Mouse (Mus musculus) CH12.LX (cell line): ENCODE measurements around the gene Atxn7. TPM values are rescaled to one million over a fixed set of nuclear protein-coding genes. Genes with fewer than 3 reads are reported as not detected.

Experiments used
- DNase-seq: peaks from one replicate; pipeline ENCODE4 v3.0.0-alpha.2; 2013; ENCODE audit errors: extremely low read depth
- H3K27ac ChIP-seq: 2 replicates; pipeline ENCODE4 v1.5.1; 2012; ENCODE audit warnings: low read depth, mild to moderate bottlenecking, control low read depth, moderate library complexity; ENCODE audit not compliant: insufficient read depth
- H3K27me3 ChIP-seq: replicated peaks from 2 replicates; pipeline ENCODE3; 2012; ENCODE audit warnings: inconsistent platforms
- H3K36me3 ChIP-seq, 2 experiments: replicated peaks in 1 of 2; 2 replicates each; pipeline versions ENCODE3 to v1.6.1; 2012; ENCODE audit warnings: inconsistent platforms in 1 of 2, low read length in 1 of 2, mild to moderate bottlenecking in 1 of 2, mixed read lengths in 1 of 2, moderate library complexity in 1 of 2; ENCODE audit not compliant: control insufficient read depth in 1 of 2, insufficient read depth in 1 of 2
- H3K4me1 ChIP-seq, 2 experiments: 2 replicates each; pipeline ENCODE4 v1.6.1; 2012; ENCODE audit warnings: inconsistent platforms in 1 of 2, moderate library complexity in 1 of 2; ENCODE audit not compliant: insufficient read depth in 2 of 2, control insufficient read depth in 1 of 2
- H3K4me2 ChIP-seq: 2 replicates; pipeline ENCODE4 v1.6.1; 2012; ENCODE audit warnings: low read depth, mild to moderate bottlenecking, control low read depth; ENCODE audit not compliant: poor library complexity, insufficient read depth, severe bottlenecking
- H3K4me3 ChIP-seq, 3 experiments: fragments of 150-350 bp in 1 of 3; sonication (generic) in 1 of 3; replicated peaks in 1 of 3; 2 replicates each; pipeline versions ENCODE3 to v1.5.1; 2011 to 2012; ENCODE audit warnings: low read depth in 2 of 3, low read length in 2 of 3, mild to moderate bottlenecking in 2 of 3, moderate library complexity in 2 of 3, control low read depth in 1 of 3, improper control_type of control experiment in 1 of 3, inconsistent platforms in 1 of 3, mixed read lengths in 1 of 3; ENCODE audit not compliant: poor library complexity in 1 of 3
- H3K79me2 ChIP-seq: replicated peaks from 2 replicates; pipeline ENCODE4 v1.6.1; 2012; ENCODE audit warnings: mild to moderate bottlenecking, moderate library complexity; ENCODE audit not compliant: control insufficient read depth, poor library complexity, insufficient read depth, severe bottlenecking; ENCODE audit errors: extremely low read depth
- H3K9ac ChIP-seq: 2 replicates; pipeline ENCODE4 v1.6.1; 2012; ENCODE audit warnings: low read depth, mild to moderate bottlenecking, control low read depth, moderate library complexity; ENCODE audit not compliant: insufficient read depth
- H3K9me3 ChIP-seq: replicated peaks from 2 replicates; pipeline ENCODE3; 2012; ENCODE audit warnings: low read length, inconsistent platforms, mixed read lengths
- BHLHE40 ChIP-seq: IDR thresholded peaks from 2 replicates; pipeline ENCODE4 v1.6.1; 2011; ENCODE audit warnings: mild to moderate bottlenecking, low read depth, low read length, improper control_type of control experiment
- CHD1 ChIP-seq: IDR thresholded peaks from 2 replicates; pipeline ENCODE4 v1.6.1; 2012; ENCODE audit warnings: low read depth, low read length, improper control_type of control experiment, inconsistent platforms
- CHD2 ChIP-seq: IDR thresholded peaks from 2 replicates; pipeline ENCODE4 v1.6.1; 2011; ENCODE audit warnings: low read length, improper control_type of control experiment
- CTCF ChIP-seq, 2 experiments: IDR thresholded peaks in 1 of 2; conservative IDR thresholded peaks in 1 of 2; 2 replicates each; pipeline ENCODE4 v1.5.1; 2011 to 2012; ENCODE audit warnings: low read depth in 2 of 2, low read length in 2 of 2, improper control_type of control experiment in 1 of 2, inconsistent platforms in 1 of 2, mild to moderate bottlenecking in 1 of 2, moderate library complexity in 1 of 2
- E2F4 ChIP-seq: IDR thresholded peaks from 2 replicates; pipeline ENCODE4 v1.6.1; 2011; ENCODE audit warnings: low read depth, low read length, improper control_type of control experiment; ENCODE audit not compliant: insufficient replicate concordance
- ELF1 ChIP-seq: IDR thresholded peaks from 2 replicates; pipeline ENCODE4 v1.6.1; 2014; ENCODE audit warnings: low read depth, mild to moderate bottlenecking, inconsistent platforms, low read length, improper control_type of control experiment
- EP300 ChIP-seq: IDR thresholded peaks from 2 replicates; pipeline ENCODE4 v1.6.1; 2011; ENCODE audit warnings: low read length, improper control_type of control experiment
- ETS1 ChIP-seq: conservative IDR thresholded peaks from 2 replicates; pipeline ENCODE4 v1.6.1; 2012; ENCODE audit warnings: low read depth, mild to moderate bottlenecking, inconsistent platforms, low read length, improper control_type of control experiment, moderate library complexity
- GABPA ChIP-seq: IDR thresholded peaks from 2 replicates; pipeline ENCODE4 v1.6.1; 2012; ENCODE audit warnings: low read depth, low read length, improper control_type of control experiment, inconsistent platforms; ENCODE audit not compliant: insufficient replicate concordance
- HCFC1 ChIP-seq: IDR thresholded peaks from 2 replicates; pipeline ENCODE4 v1.6.1; 2012; ENCODE audit warnings: low read depth, mild to moderate bottlenecking, inconsistent platforms, low read length, improper control_type of control experiment
- IRF4 ChIP-seq: IDR thresholded peaks from 2 replicates; pipeline ENCODE4 v1.6.1; 2014; ENCODE audit warnings: low read depth, mild to moderate bottlenecking, inconsistent platforms, low read length, improper control_type of control experiment
- JUN ChIP-seq: IDR thresholded peaks from 2 replicates; pipeline ENCODE4 v1.6.1; 2011; ENCODE audit warnings: low read depth, mild to moderate bottlenecking, low read length, improper control_type of control experiment, moderate library complexity; ENCODE audit not compliant: insufficient read depth
- JUND ChIP-seq: conservative IDR thresholded peaks from 2 replicates; pipeline ENCODE4 v1.6.1; 2011; ENCODE audit warnings: low read depth, low read length, improper control_type of control experiment
- KAT2A ChIP-seq: IDR thresholded peaks from 2 replicates; pipeline ENCODE4 v1.6.1; 2012; ENCODE audit warnings: low read length, improper control_type of control experiment, inconsistent platforms; ENCODE audit not compliant: insufficient replicate concordance
- MAFK ChIP-seq: IDR thresholded peaks from 2 replicates; pipeline ENCODE4 v1.6.1; 2011; ENCODE audit warnings: low read length, improper control_type of control experiment; ENCODE audit not compliant: insufficient replicate concordance
- MAX ChIP-seq: IDR thresholded peaks from 2 replicates; pipeline ENCODE4 v1.6.1; 2011; ENCODE audit warnings: low read length, improper control_type of control experiment
- MAZ ChIP-seq: IDR thresholded peaks from 2 replicates; pipeline ENCODE4 v1.6.1; 2012; ENCODE audit warnings: low read depth, mild to moderate bottlenecking, inconsistent platforms, low read length, improper control_type of control experiment, moderate library complexity
- MEF2A ChIP-seq: IDR thresholded peaks from 2 replicates; pipeline ENCODE4 v1.6.1; 2014; ENCODE audit warnings: low read depth, mild to moderate bottlenecking, inconsistent platforms, low read length, improper control_type of control experiment, borderline replicate concordance
- MXI1 ChIP-seq: IDR thresholded peaks from 2 replicates; pipeline ENCODE4 v1.6.1; 2011; ENCODE audit warnings: mild to moderate bottlenecking, low read depth, low read length, improper control_type of control experiment
- MYC ChIP-seq: IDR thresholded peaks from 2 replicates; pipeline ENCODE4 v1.6.1; 2011; ENCODE audit warnings: low read depth, mild to moderate bottlenecking, improper control_type of control experiment, low read length
- NELFE ChIP-seq: IDR thresholded peaks from 2 replicates; pipeline ENCODE4 v1.6.1; 2011; ENCODE audit warnings: low read depth, low read length, improper control_type of control experiment
- NRF1 ChIP-seq: IDR thresholded peaks from 2 replicates; pipeline ENCODE4 v1.6.1; 2014; ENCODE audit warnings: low read depth, mild to moderate bottlenecking, inconsistent platforms, low read length, improper control_type of control experiment, moderate library complexity
- PAX5 ChIP-seq: IDR thresholded peaks from 2 replicates; pipeline ENCODE4 v1.6.1; 2012; ENCODE audit warnings: low read length, inconsistent platforms, mixed read lengths
- POLR2A ChIP-seq: IDR thresholded peaks from 2 replicates; pipeline ENCODE4 v1.6.1; 2011; ENCODE audit warnings: low read depth, mild to moderate bottlenecking, improper control_type of control experiment, low read length
- POLR2AphosphoS2 ChIP-seq: IDR thresholded peaks from 2 replicates; pipeline ENCODE4 v1.6.1; 2011; ENCODE audit warnings: low read depth, low read length, improper control_type of control experiment
- RAD21 ChIP-seq: IDR thresholded peaks from 2 replicates; pipeline ENCODE4 v1.6.1; 2011; ENCODE audit warnings: low read depth, mild to moderate bottlenecking, low read length, improper control_type of control experiment, moderate library complexity
- RCOR1 ChIP-seq: conservative IDR thresholded peaks from 2 replicates; pipeline ENCODE4 v1.6.1; 2012; ENCODE audit warnings: low read depth, mild to moderate bottlenecking, inconsistent platforms, low read length, improper control_type of control experiment
- SIN3A ChIP-seq: IDR thresholded peaks from 2 replicates; pipeline ENCODE4 v1.6.1; 2012; ENCODE audit warnings: low read length, improper control_type of control experiment, inconsistent platforms
- SMC3 ChIP-seq: IDR thresholded peaks from 2 replicates; pipeline ENCODE4 v1.6.1; 2011; ENCODE audit warnings: low read depth, low read length, improper control_type of control experiment
- TBP ChIP-seq: conservative IDR thresholded peaks from 2 replicates; pipeline ENCODE4 v1.6.1; 2011; ENCODE audit warnings: low read depth, low read length, improper control_type of control experiment
- TCF12 ChIP-seq: IDR thresholded peaks from 2 replicates; pipeline ENCODE4 v1.6.1; 2014; ENCODE audit warnings: low read depth, mild to moderate bottlenecking, inconsistent platforms, low read length, improper control_type of control experiment
- UBTF ChIP-seq: IDR thresholded peaks from 2 replicates; pipeline ENCODE4 v1.6.1; 2012; ENCODE audit warnings: low read depth, mild to moderate bottlenecking, inconsistent platforms, low read length, improper control_type of control experiment, moderate library complexity
- USF1 ChIP-seq: IDR thresholded peaks from 2 replicates; pipeline ENCODE4 v1.6.1; 2014; ENCODE audit warnings: low read depth, mild to moderate bottlenecking, inconsistent platforms, low read length, improper control_type of control experiment
- USF2 ChIP-seq: conservative IDR thresholded peaks from 2 replicates; pipeline ENCODE4 v1.6.1; 2011; ENCODE audit warnings: low read depth, low read length, improper control_type of control experiment
- ZC3H11A ChIP-seq: IDR thresholded peaks from 2 replicates; pipeline ENCODE4 v1.6.1; 2012; ENCODE audit warnings: low read depth, mild to moderate bottlenecking, inconsistent platforms, low read length, improper control_type of control experiment
- ZKSCAN1 ChIP-seq: IDR thresholded peaks from 2 replicates; pipeline ENCODE4 v1.6.1; 2012; ENCODE audit warnings: low read depth, inconsistent platforms, low read length, improper control_type of control experiment, borderline replicate concordance
- ZMIZ1 ChIP-seq: IDR thresholded peaks from 2 replicates; pipeline ENCODE4 v1.6.1; 2012; ENCODE audit warnings: low read depth, mild to moderate bottlenecking, inconsistent platforms, low read length, improper control_type of control experiment
- ZNF384 ChIP-seq: IDR thresholded peaks from 2 replicates; pipeline ENCODE4 v1.6.1; 2012; ENCODE audit warnings: low read depth, low read length, improper control_type of control experiment, inconsistent platforms
- dilution Hi-C: fragments of 300-500 bp; cut with MboI; formaldehyde crosslinking; loops from 2 replicates; pipeline ENCODE4 v1.14.3; 2020; ENCODE audit warnings: low sequenced_read_pairs; ENCODE audit not compliant: extremely low pct_unique_long_range_greater_than_20kb, extremely low pct_ligation_motif_present
- in situ Hi-C: fragments of 300-500 bp; cut with MboI; formaldehyde crosslinking; loops from 3 replicates; pipeline ENCODE4 v1.14.3; 2019; ENCODE audit warnings: low sequenced_read_pairs, low pct_ligation_motif_present, low pct_unique_long_range_greater_than_20kb, mixed read lengths
- polyA plus RNA-seq: library from polyadenylated mRNA; unstranded; fragments of >175 nt; gene quantifications from 2 replicates; pipeline ENCODE4 v1.2.1, GENCODE M21; 2012; ENCODE audit warnings: low read depth; ENCODE audit not compliant: insufficient read length
- total RNA-seq, 2 experiments: library from RNA; depleted of rRNA; stranded (reverse); fragments of 300-350 nt in 1 of 2; fragments of >200 nt in 1 of 2; gene quantifications; 2 replicates each; pipeline ENCODE4 v1.2.3; 2012 to 2014

Atxn7 gene
- total and polyA plus RNA-seq, 3 experiments, result 2.1 to 6.6 (median 2.3) TPM

- H3K36me3 ChIP-seq, result peaks cover 0 to 20% of the 10 kb centered on the region in 2 experiments
- H3K27me3 ChIP-seq, result no peaks in the 10 kb centered on the region
- in situ Hi-C loops (no loop called here), dilution Hi-C loops (no loop called here)
- H3K4me2 ChIP-seq, result peak overlapping the region; percentile 87
- H3K4me3 ChIP-seq, result peak overlapping the region; percentile 23 to 48 (median 41)
- DNase-seq, result peak; percentile 48
- peak overlapping the region; percentile 50 for H3K27ac ChIP-seq
- peak overlapping the region; percentile 54 for H3K9ac ChIP-seq
- no peaks in the 10 kb centered on the region for H3K9me3 ChIP-seq
- TF ChIP-seq ETS1 (no peak), MXI1 (0 out of 2 replicates have a peak, but pooled peaks have one; percentile 32), NRF1 (no peak), ZKSCAN1 (no peak), CHD2 (0 out of 2 replicates have a peak, but pooled peaks have one; percentile 38), GABPA (no peak), PAX5 (no peak), NELFE (no peak), RCOR1 (no peak), USF1 (no peak), TCF12 (peak; percentile 30; the same call in 1 of the 2 replicates), CHD1 (no peak), ZMIZ1 (no peak), KAT2A (no peak), JUND (no peak), CTCF (conservative IDR thresholded peaks at IDR 0.05 in 1 of 2, IDR thresholded peaks at IDR 0.05 in 1 of 2; ENCODE audit: low read depth in 2 of 2, low read length in 2 of 2) (no peak), RAD21 (no peak), ZC3H11A (no peak), UBTF (no peak), MAZ (peak; percentile 84; the same call in 1 of the 2 replicates), SIN3A (peak; percentile 41; the same call in 1 of the 2 replicates), BHLHE40 (no peak; the same call in 1 of the 2 replicates), POLR2AphosphoS2 (no peak), JUN (no peak), ZNF384 (no peak), MAFK (no peak; the same call in 1 of the 2 replicates), MEF2A (0 out of 2 replicates have a peak, but pooled peaks have one; percentile 31), SMC3 (no peak), E2F4 (no peak), USF2 (no peak), POLR2A (peak; percentile 43; the same call in 1 of the 2 replicates), TBP (peak; percentile 15; the same call in 1 of the 2 replicates), MAX (no peak), HCFC1 (peak; percentile 34; the same call in 1 of the 2 replicates), IRF4 (0 out of 2 replicates have a peak, but pooled peaks have one; percentile 7), MYC (no peak), ELF1 (peak; percentile 58), EP300 (no peak)
- TF ChIP-seq, all 38 proteins: peak for 11
- Histone ChIP-seq H3K79me2 (no peaks in the 10 kb centered on the region), H3K4me1 (peaks cover 10 to 57% of the 10 kb centered on the region in 2 experiments; a peak in 3 of 4 replicates)
Measured at GRCm38 (mm10) chr14:14067648-14068472, 106.6 kb downstream of the Atxn7 start.
